Mouse (Mus musculus): ENCODE measurements around the gene Fam25c.

GRCm38 (mm10) chr14:34370921-34371320, 15.7 kb upstream of the Fam25c start:
- TF ChIP-seq CTCF (IDR thresholded peaks at IDR 0.05; ENCODE audit: low read depth, low read length), result no peak
- TF ChIP-seq EP300 (IDR thresholded peaks at IDR 0.05; ENCODE audit: insufficient read depth, low read depth, low read length), result no peak
- no peak for TF ChIP-seq POLR2A (IDR thresholded peaks at IDR 0.05; ENCODE audit: insufficient read depth, low read length)

Data from ES-Bruce4 (cell line).